Mouse (Mus musculus) midbrain, embryonic 14.5 days (tissue): ENCODE data around the gene Try4. TPM values are rescaled to one million over a fixed set of nuclear protein-coding genes. Genes with fewer than 3 reads are reported as not detected.
A peak's percentile ranks its signal among the peaks of the same experiment; 100 is the strongest.
"Not testable (repeated sequence)": the region's sequence is repeated elsewhere in the genome, so short reads cannot be mapped to it uniquely, and the experiment has no call there.

Experiments used
- ATAC-seq: fragments of 200-750 bp; cut with Nextera tagmentation; 2 replicates; pipeline ENCODE4 v1.8.0; 2017; ENCODE audit warnings: moderate number of reproducible peaks, moderate library complexity; ENCODE audit not compliant: low FRiP score, low TSS enrichment
- DNase-seq: peaks from one replicate; pipeline ENCODE4 v3.0.0-alpha.2; 2015
- H3K27ac ChIP-seq: fragments of 300-500 bp; sonication (generic); replicated peaks from 2 replicates; pipeline ENCODE4 v1.5.1; 2014; ENCODE audit warnings: mild to moderate bottlenecking, low read depth, low read length, moderate library complexity
- H3K27me3 ChIP-seq: fragments of 300-500 bp; sonication (generic); 2 replicates; pipeline ENCODE4 v1.6.1; 2014; ENCODE audit warnings: low read length, control low read depth, mixed read lengths; ENCODE audit not compliant: control insufficient read depth, insufficient read depth
- H3K36me3 ChIP-seq: fragments of 300-500 bp; sonication (generic); 2 replicates; pipeline ENCODE4 v1.6.1; 2014; ENCODE audit warnings: low read length, control low read depth; ENCODE audit not compliant: control insufficient read depth, insufficient read depth
- H3K4me1 ChIP-seq: fragments of 300-500 bp; sonication (generic); 2 replicates; pipeline ENCODE4 v1.6.1; 2014; ENCODE audit warnings: mild to moderate bottlenecking, antibody characterized with exemption, low read length, control low read depth; ENCODE audit not compliant: control insufficient read depth, insufficient read depth
- H3K4me2 ChIP-seq: fragments of 300-500 bp; sonication (generic); 2 replicates; pipeline ENCODE4 v1.6.1; 2014; ENCODE audit warnings: mild to moderate bottlenecking, low read length, moderate library complexity
- H3K4me3 ChIP-seq: fragments of 300-500 bp; sonication (generic); replicated peaks from 2 replicates; pipeline ENCODE4 v1.5.1; 2014; ENCODE audit warnings: low read depth, low read length
- H3K9ac ChIP-seq: fragments of 300-500 bp; sonication (generic); replicated peaks from 2 replicates; pipeline ENCODE4 v1.6.1; 2014; ENCODE audit warnings: mild to moderate bottlenecking, low read length, moderate library complexity
- H3K9me3 ChIP-seq: fragments of 300-500 bp; sonication (generic); 2 replicates; pipeline ENCODE4 v1.6.1; 2016; ENCODE audit warnings: low read length, control low read depth, mixed read lengths; ENCODE audit not compliant: control insufficient read depth
- WGBS: fragments of 180-500 bp; shearing (Covaris S2); extraction: QIAGEN DNeasy Blood & Tissue Kit; methylation state at CpG from one replicate; pipeline ENCODE4 v1.1.7; 2014; 5-methylcytosine and 5-hydroxymethylcytosine counted together
- polyA plus RNA-seq: library from polyadenylated mRNA; unstranded; fragments of >200 nt; fragmentation: Nextera tagmentation; extraction: Ambion mirVana; gene quantifications from 2 replicates; pipeline ENCODE4 v1.2.1, GENCODE M21; 2014

Gene Try4
- polyA plus RNA-seq, result not detected in 2 replicates

DNA sequence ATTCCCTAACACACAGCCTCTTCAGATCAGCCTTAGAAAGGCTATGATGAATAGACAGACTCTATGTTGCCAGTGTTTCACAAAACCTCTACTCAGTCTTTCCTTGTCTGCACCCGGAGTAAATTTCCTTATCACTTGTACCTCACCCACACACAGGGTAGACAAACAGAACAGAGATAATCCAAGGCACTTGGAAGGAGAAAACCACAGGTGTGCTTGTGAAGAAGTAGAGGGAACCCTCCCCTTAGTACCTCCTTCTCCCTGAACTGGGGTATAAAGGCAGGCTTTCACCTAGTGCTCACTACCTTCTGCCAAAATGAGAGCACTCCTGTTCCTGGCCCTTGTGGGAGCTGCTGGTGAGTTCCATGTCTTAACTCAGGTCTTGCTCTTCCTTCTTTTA lies at the start of gene Try4:
Gene Try4 (plus strand): TSS at position 301 of the 400 bp plus-strand sequence.
- no peaks in the 10 kb centered on the region for H3K27me3 ChIP-seq
- DNase-seq (no peak), ATAC-seq (no peak)
- H3K9ac ChIP-seq, result no peak within 1 kb of the TSS
- H3K36me3 ChIP-seq, result no peaks in the 10 kb centered on the region
- H3K4me1 ChIP-seq, result no peaks in the 10 kb centered on the region
- no peak within 1 kb of the TSS for H3K4me2 ChIP-seq
- H3K27ac ChIP-seq, result no peak within 1 kb of the TSS
- 87% methylated on average over 1 of the region's 1 CpGs for WGBS
- H3K9me3 ChIP-seq, result no peaks in the 10 kb centered on the region
- no peak within 1 kb of the TSS for H3K4me3 ChIP-seq

GRCm38 (mm10) chr6:41253314-41253713 lies 48.8 kb upstream of the Try4 start:
- not testable (repeated sequence) for DNase-seq, H3K36me3 ChIP-seq, H3K27ac ChIP-seq, H3K4me3 ChIP-seq, H3K4me1 ChIP-seq, ATAC-seq, H3K4me2 ChIP-seq, H3K27me3 ChIP-seq, H3K9me3 ChIP-seq, H3K9ac ChIP-seq
- 93% methylated on average over 9 of the region's 9 CpGs for WGBS

DNA sequence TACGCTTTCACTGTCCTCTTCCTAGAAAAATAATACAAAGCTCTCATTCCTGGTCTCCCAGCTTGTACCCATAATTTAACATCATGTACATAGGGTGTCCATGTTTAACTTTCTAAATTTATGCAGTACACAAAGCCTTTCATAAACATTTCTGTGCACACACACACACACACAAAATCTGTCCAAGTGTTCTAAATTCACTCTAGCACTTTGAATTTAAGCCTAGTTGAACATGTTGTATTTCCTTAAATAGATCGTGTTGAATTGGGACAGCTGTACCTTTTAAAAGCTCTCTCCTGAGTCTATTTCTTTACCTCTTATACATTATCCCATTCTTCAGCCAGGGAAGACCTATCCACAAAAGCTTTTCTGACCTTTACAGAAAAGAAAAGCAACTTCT lies 45.6 kb upstream of the Try4 start:
- Histone ChIP-seq H3K9ac (no peak overlapping the region), H3K27me3 (no peaks in the 10 kb centered on the region), H3K27ac (no peak overlapping the region), H3K4me2 (no peak overlapping the region), H3K4me3 (no peak overlapping the region), H3K9me3 (no peaks in the 10 kb centered on the region), H3K4me1 (no peaks in the 10 kb centered on the region), H3K36me3 (no peaks in the 10 kb centered on the region)
- 87% methylated on average over 2 of the region's 2 CpGs for WGBS
- DNase-seq, result no peak
- no peak for ATAC-seq

DNA sequence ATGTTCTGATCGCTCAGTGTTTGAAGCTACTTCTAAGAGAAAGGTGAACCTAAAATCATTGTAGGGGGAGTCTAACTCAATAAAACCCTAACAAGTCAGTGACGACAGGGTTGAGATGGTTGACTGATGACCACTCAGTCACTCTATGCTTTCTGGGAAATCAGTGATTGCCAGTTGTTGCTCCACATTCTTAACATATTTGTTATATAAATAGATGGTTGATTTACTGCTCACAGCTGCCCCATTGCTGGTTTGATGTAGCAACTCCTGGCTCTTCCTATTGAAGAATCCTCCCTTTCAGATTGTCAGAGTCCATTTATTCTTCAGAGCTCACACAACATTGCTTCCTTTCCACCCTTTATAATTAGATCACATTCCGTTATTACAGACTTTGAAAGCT lies 44.6 kb upstream of the Try4 start:
- H3K36me3 ChIP-seq, result no peaks in the 10 kb centered on the region
- H3K4me2 ChIP-seq, result no peak overlapping the region
- no peak overlapping the region for H3K4me3 ChIP-seq
- no peaks in the 10 kb centered on the region for H3K9me3 ChIP-seq
- WGBS, result 93% methylated on average over 3 of the region's 3 CpGs
- DNase-seq, result no peak
- no peaks in the 10 kb centered on the region for H3K4me1 ChIP-seq
- H3K27ac ChIP-seq, result no peak overlapping the region
- no peak for ATAC-seq
- H3K9ac ChIP-seq, result no peak overlapping the region
- H3K27me3 ChIP-seq, result no peaks in the 10 kb centered on the region

GRCm38 (mm10) chr6:41262796-41263195 lies 39.3 kb upstream of the Try4 start:
- Histone ChIP-seq H3K27me3 (no peaks in the 10 kb centered on the region), H3K4me1 (no peaks in the 10 kb centered on the region), H3K9ac (no peak overlapping the region), H3K4me2 (no peak overlapping the region), H3K27ac (no peak overlapping the region), H3K36me3 (no peaks in the 10 kb centered on the region), H3K4me3 (no peak overlapping the region), H3K9me3 (no peaks in the 10 kb centered on the region)
- WGBS, result 38% methylated on average over 3 of the region's 3 CpGs
- no peak for ATAC-seq
- DNase-seq, result peak; percentile 67

GRCm38 (mm10) chr6:41266140-41266539 lies 35.9 kb upstream of the Try4 start:
- 91% methylated on average over 6 of the region's 6 CpGs for WGBS
- H3K27ac ChIP-seq, result no peak overlapping the region
- no peaks in the 10 kb centered on the region for H3K36me3 ChIP-seq
- H3K9ac ChIP-seq, result no peak overlapping the region
- no peak for DNase-seq
- no peak for ATAC-seq
- no peak overlapping the region for H3K4me2 ChIP-seq
- H3K27me3 ChIP-seq, result no peaks in the 10 kb centered on the region
- H3K9me3 ChIP-seq, result no peaks in the 10 kb centered on the region
- no peak overlapping the region for H3K4me3 ChIP-seq
- no peaks in the 10 kb centered on the region for H3K4me1 ChIP-seq

GRCm38 (mm10) chr6:41298255-41298654 lies 3.8 kb upstream of the Try4 start:
- no peak for ATAC-seq
- whole genome bisulfite sequencing, result 17% methylated on average over 1 of the region's 1 CpGs

GRCm38 (mm10) chr6:41316741-41317140 lies 14.7 kb downstream of the Try4 start, which contains the start of gene Try5:
Gene Try5, minus strand, starts transcription at chr6:41316841.
- not testable (repeated sequence) for H3K36me3 ChIP-seq, H3K27me3 ChIP-seq, H3K27ac ChIP-seq, H3K4me2 ChIP-seq, ATAC-seq, DNase-seq, H3K9ac ChIP-seq, H3K4me3 ChIP-seq, H3K4me1 ChIP-seq, H3K9me3 ChIP-seq
- 73% methylated on average over 3 of the region's 3 CpGs for WGBS

More at GRCm38 (mm10) chr6:41298255-41298654, 3.8 kb upstream of the Try4 start:
- no peak overlapping the region for H3K27ac ChIP-seq
- DNase-seq, result no peak
- no peak overlapping the region for H3K9ac ChIP-seq
- H3K4me2 ChIP-seq, result no peak overlapping the region
- H3K36me3 ChIP-seq, result no peaks in the 10 kb centered on the region
- no peaks in the 10 kb centered on the region for H3K9me3 ChIP-seq
- no peak overlapping the region for H3K4me3 ChIP-seq
- H3K27me3 ChIP-seq, result no peaks in the 10 kb centered on the region
- no peaks in the 10 kb centered on the region for H3K4me1 ChIP-seq

GRCm38 (mm10) chr6:41353932-41354331 lies 51.9 kb downstream of the Try4 start, which contains the start of gene Try10:
Gene Try10, plus strand, starts transcription at chr6:41354105.
- Histone ChIP-seq H3K4me1 (no peaks in the 10 kb centered on the region), H3K4me3 (no peak within 1 kb of the TSS), H3K4me2 (no peak within 1 kb of the TSS), H3K9ac (no peak within 1 kb of the TSS), H3K27ac (no peak within 1 kb of the TSS), H3K27me3 (no peaks in the 10 kb centered on the region), H3K36me3 (no peaks in the 10 kb centered on the region), H3K9me3 (no peaks in the 10 kb centered on the region)
- no peak for DNase-seq
- ATAC-seq, result no peak
- 80% methylated on average over 2 of the region's 2 CpGs for WGBS
